Mouse (Mus musculus) ES-Bruce4 (cell line): ENCODE measurements around the gene Cebpb. TPM values are rescaled to one million over a fixed set of nuclear protein-coding genes. Genes with fewer than 3 reads are reported as not detected.

ENCODE experiments used
- H3K27ac ChIP-seq: 2 replicates; pipeline ENCODE4 v1.5.1; 2012; ENCODE audit warnings: low read length, inconsistent platforms; ENCODE audit not compliant: insufficient read depth
- H3K27me3 ChIP-seq: 2 replicates; pipeline ENCODE4 v1.6.1; 2012; ENCODE audit warnings: mild to moderate bottlenecking, low read length, inconsistent platforms; ENCODE audit not compliant: control insufficient read depth, poor library complexity, insufficient read depth, severe bottlenecking
- H3K36me3 ChIP-seq: 2 replicates; pipeline ENCODE4 v1.6.1; 2012; ENCODE audit warnings: inconsistent platforms, mild to moderate bottlenecking, low read length, moderate library complexity; ENCODE audit not compliant: control insufficient read depth, poor library complexity, insufficient read depth, severe bottlenecking
- H3K4me1 ChIP-seq: one replicate; pipeline ENCODE4 v1.8.1; 2011; ENCODE audit warnings: low read length; ENCODE audit not compliant: control insufficient read depth, insufficient read depth
- H3K4me3 ChIP-seq: 2 replicates; pipeline ENCODE4 v1.5.1; 2011; ENCODE audit warnings: low read depth, mild to moderate bottlenecking, low read length
- H3K9ac ChIP-seq: 2 replicates; pipeline ENCODE4 v1.6.1; 2012; ENCODE audit warnings: low read depth, mild to moderate bottlenecking, inconsistent platforms; ENCODE audit not compliant: poor library complexity, severe bottlenecking
- H3K9me3 ChIP-seq: replicated peaks from 2 replicates; pipeline ENCODE4 v1.6.1; 2012; ENCODE audit warnings: mild to moderate bottlenecking, low read length, inconsistent platforms; ENCODE audit not compliant: control insufficient read depth, poor library complexity, insufficient read depth, severe bottlenecking
- CTCF ChIP-seq: IDR thresholded peaks from one replicate; pipeline ENCODE4 v1.8.1; 2011; ENCODE audit warnings: low read depth, low read length
- EP300 ChIP-seq: IDR thresholded peaks from 2 replicates; pipeline ENCODE4 v1.6.1; 2011; ENCODE audit warnings: low read depth, low read length; ENCODE audit not compliant: insufficient read depth
- POLR2A ChIP-seq: IDR thresholded peaks from one replicate; pipeline ENCODE4 v1.8.1; 2011; ENCODE audit warnings: low read length; ENCODE audit not compliant: insufficient read depth
- polyA plus RNA-seq: library from polyadenylated mRNA; stranded (reverse); fragments of >200 nt; gene quantifications from 2 replicates; pipeline ENCODE4 v1.2.4, GENCODE M21; 2011; ENCODE audit warnings: low read depth; ENCODE audit not compliant: missing spikeins, insufficient read depth, insufficient read length

Cebpb gene
- polyA plus RNA-seq, 1 experiment, result 9.2 TPM

DNA sequence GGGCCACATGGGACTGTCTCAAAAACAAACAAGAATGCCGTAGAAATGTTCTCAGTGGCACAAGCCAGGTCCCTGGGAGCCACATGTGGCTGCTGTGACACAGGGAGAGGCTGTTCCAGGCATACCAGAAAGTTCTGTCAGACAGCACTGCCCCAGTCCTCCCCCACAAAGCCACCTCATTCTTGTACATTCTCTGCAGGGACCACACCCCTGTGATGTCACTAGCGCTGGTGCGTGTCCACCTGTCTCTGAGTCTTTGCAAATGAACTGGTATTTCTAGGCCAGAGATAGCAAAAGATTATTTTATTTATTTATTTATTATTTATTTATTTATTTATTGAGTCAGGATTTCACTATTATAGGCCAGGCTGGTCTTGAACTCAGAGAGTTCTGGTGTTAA is 5.0 kb upstream of the Cebpb start:
- Histone ChIP-seq H3K27me3 (no peaks in the 10 kb centered on the region), H3K4me3 (no peak overlapping the region), H3K27ac (no peak overlapping the region), H3K36me3 (no peaks in the 10 kb centered on the region), H3K9ac (no peak overlapping the region), H3K9me3 (no peaks in the 10 kb centered on the region), H3K4me1 (no peaks in the 10 kb centered on the region)
- TF ChIP-seq EP300 (no peak), CTCF (no peak)

DNA sequence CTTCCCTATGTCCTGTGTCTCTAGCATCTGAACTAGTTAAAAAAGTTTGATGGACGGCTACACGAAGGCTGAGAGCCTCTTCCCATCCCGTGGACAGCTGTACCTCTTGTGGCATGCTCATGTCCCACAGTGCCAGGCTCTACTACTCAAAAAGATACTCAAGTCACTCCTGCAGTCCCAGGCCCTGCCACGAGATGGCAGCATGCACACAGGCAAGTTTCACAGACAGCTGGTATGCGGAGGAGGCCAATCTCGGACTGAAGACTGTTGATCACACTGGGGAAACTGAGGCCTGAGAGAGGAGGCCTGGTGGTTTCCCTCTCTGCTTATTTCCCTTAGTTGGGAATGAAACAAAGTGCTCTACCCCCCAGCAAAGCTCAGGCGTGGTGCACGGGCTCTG is 3.6 kb upstream of the Cebpb start:
- Histone ChIP-seq H3K27ac (no peak overlapping the region), H3K9me3 (no peaks in the 10 kb centered on the region), H3K27me3 (no peaks in the 10 kb centered on the region), H3K36me3 (no peaks in the 10 kb centered on the region), H3K4me3 (no peak overlapping the region), H3K4me1 (no peaks in the 10 kb centered on the region), H3K9ac (no peak overlapping the region)
- TF ChIP-seq EP300 (no peak), CTCF (peak; percentile 99), POLR2A (no peak)

DNA sequence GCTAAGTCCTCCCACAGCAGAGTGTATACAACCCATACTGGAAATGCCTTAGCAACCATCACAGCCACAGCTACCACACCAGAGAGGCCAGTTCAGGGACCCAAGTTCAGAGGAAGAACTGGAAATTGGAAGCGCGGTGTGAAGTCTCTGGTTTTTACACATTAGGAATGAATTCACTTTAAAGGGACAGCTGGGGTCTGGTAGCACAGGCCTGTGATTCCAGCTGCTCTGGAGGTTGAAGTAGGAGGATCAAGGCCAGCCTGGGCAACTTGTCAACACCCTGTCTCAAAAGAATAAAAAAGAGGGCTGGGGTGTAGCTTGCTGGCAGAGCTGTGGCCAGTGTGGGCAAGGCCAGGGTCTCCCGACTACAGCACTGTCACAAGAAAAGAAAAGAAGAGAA is 2.9 kb upstream of the Cebpb start:
- H3K36me3 ChIP-seq, result no peaks in the 10 kb centered on the region
- no peak for TF ChIP-seq CTCF
- no peak for TF ChIP-seq POLR2A
- TF ChIP-seq EP300, result no peak
- H3K9me3 ChIP-seq, result no peaks in the 10 kb centered on the region
- H3K27me3 ChIP-seq, result no peaks in the 10 kb centered on the region
- H3K9ac ChIP-seq, result no peak overlapping the region
- no peaks in the 10 kb centered on the region for H3K4me1 ChIP-seq
- no peak overlapping the region for H3K27ac ChIP-seq
- H3K4me3 ChIP-seq, result no peak overlapping the region

DNA sequence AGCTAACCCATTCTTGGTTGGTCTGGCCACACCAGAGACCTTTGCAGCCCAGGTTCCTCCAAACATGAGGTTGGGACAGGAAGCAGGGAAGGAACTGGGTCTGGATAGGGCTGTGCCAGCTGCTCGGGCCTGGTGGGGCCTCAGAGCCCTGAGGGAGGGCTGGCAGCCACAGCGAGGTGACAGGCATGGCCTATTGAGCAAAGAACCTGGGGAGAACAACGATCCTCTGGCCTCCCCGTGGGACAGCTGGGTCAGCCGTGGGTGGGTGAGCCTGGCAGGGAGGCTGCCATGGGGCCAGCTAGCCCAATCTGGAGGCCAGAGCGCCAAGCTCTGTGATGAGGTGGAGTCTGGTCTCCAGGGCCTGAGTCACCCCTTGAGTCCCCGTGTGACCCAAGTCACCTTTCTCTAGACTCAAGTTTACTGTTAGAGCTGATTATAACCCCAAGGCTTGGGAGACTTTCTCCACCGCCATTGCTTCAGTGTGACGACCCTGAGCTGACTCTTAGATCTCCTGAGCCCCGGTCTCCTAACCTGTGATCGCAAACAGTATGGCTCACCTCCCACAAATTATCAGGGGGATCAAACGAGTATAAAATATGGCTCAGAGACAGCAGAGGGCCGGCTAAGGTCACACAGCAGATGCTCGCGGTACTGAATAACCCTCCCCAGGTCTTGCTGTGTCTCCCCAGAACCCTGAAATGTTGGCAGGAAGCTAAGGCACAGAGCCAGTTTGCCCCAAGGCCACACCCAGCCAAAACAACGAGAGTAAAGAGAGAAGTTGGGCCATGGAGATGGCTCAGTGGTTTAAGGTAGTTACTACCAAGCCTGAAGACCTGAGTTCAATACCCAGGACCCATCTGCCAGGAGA is 2.1 kb upstream of the Cebpb start:
- Histone ChIP-seq H3K4me3 (no peak overlapping the region), H3K4me1 (no peaks in the 10 kb centered on the region), H3K27ac (no peak overlapping the region), H3K27me3 (no peaks in the 10 kb centered on the region), H3K36me3 (no peaks in the 10 kb centered on the region), H3K9me3 (no peaks in the 10 kb centered on the region), H3K9ac (no peak overlapping the region)
- TF ChIP-seq POLR2A, result no peak
- TF ChIP-seq CTCF, result no peak
- no peak for TF ChIP-seq EP300

DNA sequence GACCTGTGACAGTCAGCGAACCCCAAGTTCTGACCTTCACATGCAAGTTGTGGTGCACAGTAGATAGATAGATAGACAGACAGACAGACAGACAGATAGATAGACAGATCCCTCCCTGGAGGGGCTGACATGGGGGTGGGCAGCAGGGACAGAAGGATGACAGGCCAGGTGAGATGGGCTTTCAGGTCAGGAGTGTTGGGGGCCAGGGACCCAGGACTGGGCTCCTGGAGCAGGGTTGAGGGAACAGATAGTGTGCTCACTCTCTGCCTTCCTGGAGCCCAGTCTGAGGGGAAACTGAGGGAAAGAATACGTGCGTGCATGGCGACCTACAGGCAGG is 1.5 kb upstream of the Cebpb start:
- Histone ChIP-seq H3K9ac (no peak overlapping the region), H3K27me3 (no peaks in the 10 kb centered on the region), H3K4me3 (no peak overlapping the region), H3K36me3 (no peaks in the 10 kb centered on the region), H3K27ac (no peak overlapping the region), H3K9me3 (no peaks in the 10 kb centered on the region), H3K4me1 (no peaks in the 10 kb centered on the region)
- TF ChIP-seq EP300 (no peak), CTCF (no peak), POLR2A (no peak)

DNA sequence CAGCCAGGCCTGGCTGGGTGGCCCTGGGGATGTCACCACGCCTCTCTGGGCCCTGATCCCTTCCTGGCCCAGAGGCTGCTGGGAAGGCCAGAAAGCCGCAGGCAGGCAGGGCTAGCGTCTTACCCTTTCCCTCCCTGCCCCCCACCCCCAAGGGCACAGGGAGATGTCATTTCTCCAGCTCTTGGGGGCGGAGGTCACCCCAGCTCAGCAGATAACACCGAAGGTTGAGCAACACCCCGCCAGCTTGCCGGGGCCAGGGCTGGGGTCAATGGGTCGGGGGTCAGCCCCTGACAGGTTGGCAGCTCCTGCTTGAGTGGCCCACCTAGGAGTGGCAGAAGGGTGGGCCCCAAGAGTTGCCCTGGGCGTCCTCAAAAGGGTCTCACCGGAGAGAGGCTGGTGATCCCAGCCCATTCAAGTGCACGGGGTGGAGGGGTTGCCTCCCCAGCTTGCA is 1.0 kb upstream of the Cebpb start:
- no peak overlapping the region for H3K9ac ChIP-seq
- no peaks in the 10 kb centered on the region for H3K4me1 ChIP-seq
- H3K4me3 ChIP-seq, result no peak overlapping the region
- no peaks in the 10 kb centered on the region for H3K9me3 ChIP-seq
- TF ChIP-seq CTCF, result no peak
- no peak for TF ChIP-seq POLR2A
- TF ChIP-seq EP300, result no peak
- H3K27ac ChIP-seq, result no peak overlapping the region
- H3K27me3 ChIP-seq, result no peaks in the 10 kb centered on the region
- H3K36me3 ChIP-seq, result no peaks in the 10 kb centered on the region
